Mouse (Mus musculus) neural tube, embryonic 12.5 days (tissue): ENCODE data around the gene Rhbdf2. TPM values are rescaled to one million over a fixed set of nuclear protein-coding genes. Genes with fewer than 3 reads are reported as not detected.
"Not testable (repeated sequence)": the region's sequence is repeated elsewhere in the genome, so short reads cannot be mapped to it uniquely, and the experiment has no call there.

Experiments
- ATAC-seq: fragments of 200-750 bp; cut with Nextera tagmentation; 2 replicates; pipeline ENCODE4 v1.8.0; 2017; ENCODE audit warnings: low read depth, mild to moderate bottlenecking, moderate TSS enrichment, moderate library complexity; ENCODE audit not compliant: low FRiP score
- H3K27ac ChIP-seq: fragments of 300-500 bp; sonication (generic); 2 replicates; pipeline ENCODE4 v1.5.1; 2016
- H3K27me3 ChIP-seq: fragments of 300-500 bp; sonication (generic); replicated peaks from 2 replicates; pipeline ENCODE4 v1.6.1; 2016; ENCODE audit warnings: mild to moderate bottlenecking
- H3K36me3 ChIP-seq: fragments of 300-500 bp; sonication (generic); 2 replicates; pipeline ENCODE4 v1.6.1; 2016; ENCODE audit warnings: mild to moderate bottlenecking
- H3K4me1 ChIP-seq: fragments of 300-500 bp; sonication (generic); 2 replicates; pipeline ENCODE4 v1.6.1; 2016
- H3K4me2 ChIP-seq: fragments of 300-500 bp; sonication (generic); replicated peaks from 2 replicates; pipeline ENCODE4 v1.6.1; 2016; ENCODE audit warnings: mild to moderate bottlenecking
- H3K4me3 ChIP-seq: fragments of 300-500 bp; sonication (generic); 2 replicates; pipeline ENCODE4 v1.5.1; 2016
- H3K9ac ChIP-seq: fragments of 300-500 bp; sonication (generic); 2 replicates; pipeline ENCODE4 v1.6.1; 2016; ENCODE audit warnings: mild to moderate bottlenecking
- H3K9me3 ChIP-seq: fragments of 300-500 bp; sonication (generic); 2 replicates; pipeline ENCODE4 v1.6.1; 2016; ENCODE audit warnings: mild to moderate bottlenecking
- WGBS: fragments of 180-500 bp; shearing (Covaris S2); methylation state at CpG from one replicate; pipeline ENCODE4 v1.1.7; 2016; 5-methylcytosine and 5-hydroxymethylcytosine counted together
- polyA plus RNA-seq: library from polyadenylated mRNA; unstranded; fragments of >200 nt; fragmentation: Nextera tagmentation; extraction: Ambion mirVana; gene quantifications from 2 replicates; pipeline ENCODE4 v1.2.1, GENCODE M21; 2016

The Rhbdf2 gene
- polyA plus RNA-seq = 4.9 and 6.5 TPM in 2 replicates

GRCm38 (mm10) chr11:116626299-116627071 is at the start of gene Rhbdf2:
Gene Rhbdf2 (minus strand): TSS chr11:116627019.
- no peaks in the 10 kb centered on the region for H3K36me3 ChIP-seq
- H3K9me3 ChIP-seq = no peaks in the 10 kb centered on the region
- H3K4me1 ChIP-seq = peaks cover 14% of the 10 kb centered on the region
- H3K4me2 ChIP-seq = no peak within 1 kb of the TSS
- ATAC-seq = no peak
- no peak within 1 kb of the TSS for H3K4me3 ChIP-seq
- no peak within 1 kb of the TSS for H3K9ac ChIP-seq
- H3K27ac ChIP-seq = no peak within 1 kb of the TSS
- 69% methylated on average over 10 of the region's 10 CpGs for WGBS
- peaks cover 9% of the 10 kb centered on the region for H3K27me3 ChIP-seq

- H3K4me2 ChIP-seq = no peak overlapping the region
- H3K9ac ChIP-seq = no peak overlapping the region
- H3K4me3 ChIP-seq = no peak overlapping the region
- no peak for ATAC-seq
- peaks cover 67% of the 10 kb centered on the region for H3K36me3 ChIP-seq
- no peaks in the 10 kb centered on the region for H3K27me3 ChIP-seq
- no peak overlapping the region for H3K27ac ChIP-seq
- WGBS = 92% methylated on average over 14 of the region's 14 CpGs
- H3K4me1 ChIP-seq = peaks cover 18% of the 10 kb centered on the region
- H3K9me3 ChIP-seq = no peaks in the 10 kb centered on the region
Observed at GRCm38 (mm10) chr11:116676175-116676976, 49.6 kb upstream of the Rhbdf2 start.

- Histone ChIP-seq H3K36me3 (peaks cover 65% of the 10 kb centered on the region), H3K4me1 (peaks cover 22% of the 10 kb centered on the region)
- not testable (repeated sequence) for H3K9me3 ChIP-seq, ATAC-seq, H3K9ac ChIP-seq, H3K4me3 ChIP-seq, H3K4me2 ChIP-seq, H3K27me3 ChIP-seq, H3K27ac ChIP-seq
- WGBS = 87% methylated on average over 6 of the region's 6 CpGs
Observed at GRCm38 (mm10) chr11:116675429-116675828, 48.6 kb upstream of the Rhbdf2 start.

GRCm38 (mm10) chr11:116674616-116675379 is 48.0 kb upstream of the Rhbdf2 start:
- ATAC-seq = no peak
- Histone ChIP-seq H3K4me3 (no peak overlapping the region), H3K9ac (no peak overlapping the region), H3K27me3 (no peaks in the 10 kb centered on the region), H3K9me3 (no peaks in the 10 kb centered on the region), H3K36me3 (peaks cover 65% of the 10 kb centered on the region), H3K27ac (no peak overlapping the region), H3K4me2 (no peak overlapping the region), H3K4me1 (peaks cover 25% of the 10 kb centered on the region)
- 86% methylated on average over 7 of the region's 7 CpGs for WGBS

GRCm38 (mm10) chr11:116673410-116673809 is 46.6 kb upstream of the Rhbdf2 start:
- Histone ChIP-seq H3K27ac (no peak overlapping the region), H3K9ac (no peak overlapping the region), H3K27me3 (no peaks in the 10 kb centered on the region; the same call in 1 of the 2 replicates), H3K9me3 (no peaks in the 10 kb centered on the region), H3K4me2 (peak overlapping the region; percentile 91; the same call in 1 of the 2 replicates), H3K4me1 (peaks cover 38% of the 10 kb centered on the region), H3K4me3 (no peak overlapping the region), H3K36me3 (peaks cover 52% of the 10 kb centered on the region)
- WGBS = 92% methylated on average over 2 of the region's 2 CpGs
- ATAC-seq = no peak

- H3K36me3 ChIP-seq = peaks cover 48% of the 10 kb centered on the region
- no peaks in the 10 kb centered on the region for H3K9me3 ChIP-seq
- peak overlapping the region; percentile 87 for H3K9ac ChIP-seq
- H3K4me3 ChIP-seq = peak overlapping the region; percentile 82
- H3K4me2 ChIP-seq = peak overlapping the region; percentile 91
- ATAC-seq = no peak
- no peak overlapping the region for H3K27ac ChIP-seq
- 18% methylated on average over 7 of the region's 7 CpGs for WGBS
- peaks cover 38% of the 10 kb centered on the region for H3K4me1 ChIP-seq
- no peaks in the 10 kb centered on the region; the same call in 1 of the 2 replicates for H3K27me3 ChIP-seq
Observed at GRCm38 (mm10) chr11:116672595-116672994, 45.8 kb upstream of the Rhbdf2 start.

GRCm38 (mm10) chr11:116671845-116672434 is 45.1 kb upstream of the Rhbdf2 start:
- no peaks in the 10 kb centered on the region for H3K9me3 ChIP-seq
- peaks cover 38% of the 10 kb centered on the region for H3K4me1 ChIP-seq
- under 1% methylated on average over 24 of the region's 24 CpGs for WGBS
- H3K27me3 ChIP-seq = no peaks in the 10 kb centered on the region; the same call in 1 of the 2 replicates
- H3K4me3 ChIP-seq = peak overlapping the region; percentile 82
- peaks cover 42% of the 10 kb centered on the region for H3K36me3 ChIP-seq
- peak overlapping the region; percentile 87 for H3K9ac ChIP-seq
- peak; percentile 38; the same call in 1 of the 2 replicates for ATAC-seq
- peak overlapping the region; percentile 91 for H3K4me2 ChIP-seq
- H3K27ac ChIP-seq = 0 out of 2 replicates have a peak overlapping the region, but pooled peaks have one; percentile 20

- H3K4me1 ChIP-seq = peaks cover 38% of the 10 kb centered on the region
- H3K4me3 ChIP-seq = peak overlapping the region; percentile 82
- no peaks in the 10 kb centered on the region for H3K9me3 ChIP-seq
- H3K27me3 ChIP-seq = no peaks in the 10 kb centered on the region; the same call in 1 of the 2 replicates
- WGBS = 3% methylated on average over 45 of the region's 45 CpGs
- peak overlapping the region; percentile 91 for H3K4me2 ChIP-seq
- 0 out of 2 replicates have a peak overlapping the region, but pooled peaks have one; percentile 20 for H3K27ac ChIP-seq
- peaks cover 35% of the 10 kb centered on the region for H3K36me3 ChIP-seq
- peak overlapping the region; percentile 87 for H3K9ac ChIP-seq
- peak; percentile 91 for ATAC-seq
Observed at GRCm38 (mm10) chr11:116671112-116671844, 44.5 kb upstream of the Rhbdf2 start.

- H3K27ac ChIP-seq = no peak overlapping the region
- peaks cover 26% of the 10 kb centered on the region for H3K36me3 ChIP-seq
- peak overlapping the region; percentile 91 for H3K4me2 ChIP-seq
- H3K9me3 ChIP-seq = no peaks in the 10 kb centered on the region
- H3K9ac ChIP-seq = no peak overlapping the region
- 88% methylated on average over 7 of the region's 7 CpGs for WGBS
- ATAC-seq = no peak
- no peak overlapping the region for H3K4me3 ChIP-seq
- H3K4me1 ChIP-seq = peaks cover 38% of the 10 kb centered on the region
- no peaks in the 10 kb centered on the region; the same call in 1 of the 2 replicates for H3K27me3 ChIP-seq
Observed at GRCm38 (mm10) chr11:116670386-116670785, 43.6 kb upstream of the Rhbdf2 start.

GRCm38 (mm10) chr11:116669787-116670365 is 43.1 kb upstream of the Rhbdf2 start:
- ATAC-seq = no peak
- H3K4me2 ChIP-seq = no peak overlapping the region
- H3K4me3 ChIP-seq = no peak overlapping the region
- H3K27me3 ChIP-seq = no peaks in the 10 kb centered on the region; the same call in 1 of the 2 replicates
- H3K27ac ChIP-seq = no peak overlapping the region
- no peaks in the 10 kb centered on the region for H3K9me3 ChIP-seq
- no peak overlapping the region for H3K9ac ChIP-seq
- peaks cover 21% of the 10 kb centered on the region for H3K36me3 ChIP-seq
- WGBS = 44% methylated on average over 13 of the region's 13 CpGs
- H3K4me1 ChIP-seq = peaks cover 38% of the 10 kb centered on the region
